Mouse (Mus musculus) hindbrain, embryonic 12.5 days (tissue): ENCODE results near the gene Borcs6. TPM values are rescaled to one million over a fixed set of nuclear protein-coding genes. Genes with fewer than 3 reads are reported as not detected.

Source experiments
- ATAC-seq: fragments of 200-750 bp; cut with Nextera tagmentation; 2 replicates; pipeline ENCODE4 v1.8.0; 2017; ENCODE audit warnings: moderate TSS enrichment; ENCODE audit not compliant: low FRiP score
- H3K27ac ChIP-seq: fragments of 300-500 bp; sonication (generic); 2 replicates; pipeline ENCODE4 v1.5.1; 2016; ENCODE audit warnings: mild to moderate bottlenecking
- H3K27me3 ChIP-seq: fragments of 300-500 bp; sonication (generic); 2 replicates; pipeline ENCODE4 v1.6.1; 2016; ENCODE audit warnings: mild to moderate bottlenecking
- H3K36me3 ChIP-seq: fragments of 300-500 bp; sonication (generic); 2 replicates; pipeline ENCODE4 v1.6.1; 2016; ENCODE audit warnings: mild to moderate bottlenecking
- H3K4me1 ChIP-seq: fragments of 300-500 bp; sonication (generic); 2 replicates; pipeline ENCODE4 v1.6.1; 2016
- H3K4me2 ChIP-seq: fragments of 300-500 bp; sonication (generic); replicated peaks from 2 replicates; pipeline ENCODE4 v1.6.1; 2016; ENCODE audit warnings: mild to moderate bottlenecking
- H3K4me3 ChIP-seq: fragments of 300-500 bp; sonication (generic); 2 replicates; pipeline ENCODE4 v1.5.1; 2016; ENCODE audit warnings: mild to moderate bottlenecking
- H3K9ac ChIP-seq: fragments of 300-500 bp; sonication (generic); 2 replicates; pipeline ENCODE4 v1.6.1; 2016; ENCODE audit warnings: mild to moderate bottlenecking, moderate library complexity
- H3K9me3 ChIP-seq: fragments of 300-500 bp; sonication (generic); replicated peaks from 2 replicates; pipeline ENCODE4 v1.6.1; 2016; ENCODE audit warnings: mild to moderate bottlenecking
- WGBS: fragments of 180-500 bp; shearing (Covaris S2); methylation state at CpG from one replicate; pipeline ENCODE4 v1.1.7; 2016; 5-methylcytosine and 5-hydroxymethylcytosine counted together
- polyA plus RNA-seq: library from polyadenylated mRNA; unstranded; fragments of >200 nt; fragmentation: Nextera tagmentation; extraction: Ambion mirVana; gene quantifications from 2 replicates; pipeline ENCODE4 v1.2.1, GENCODE M21; 2016

Gene Borcs6
- polyA plus RNA-seq, 1 experiment from 2014 or later = 16.6 TPM

DNA sequence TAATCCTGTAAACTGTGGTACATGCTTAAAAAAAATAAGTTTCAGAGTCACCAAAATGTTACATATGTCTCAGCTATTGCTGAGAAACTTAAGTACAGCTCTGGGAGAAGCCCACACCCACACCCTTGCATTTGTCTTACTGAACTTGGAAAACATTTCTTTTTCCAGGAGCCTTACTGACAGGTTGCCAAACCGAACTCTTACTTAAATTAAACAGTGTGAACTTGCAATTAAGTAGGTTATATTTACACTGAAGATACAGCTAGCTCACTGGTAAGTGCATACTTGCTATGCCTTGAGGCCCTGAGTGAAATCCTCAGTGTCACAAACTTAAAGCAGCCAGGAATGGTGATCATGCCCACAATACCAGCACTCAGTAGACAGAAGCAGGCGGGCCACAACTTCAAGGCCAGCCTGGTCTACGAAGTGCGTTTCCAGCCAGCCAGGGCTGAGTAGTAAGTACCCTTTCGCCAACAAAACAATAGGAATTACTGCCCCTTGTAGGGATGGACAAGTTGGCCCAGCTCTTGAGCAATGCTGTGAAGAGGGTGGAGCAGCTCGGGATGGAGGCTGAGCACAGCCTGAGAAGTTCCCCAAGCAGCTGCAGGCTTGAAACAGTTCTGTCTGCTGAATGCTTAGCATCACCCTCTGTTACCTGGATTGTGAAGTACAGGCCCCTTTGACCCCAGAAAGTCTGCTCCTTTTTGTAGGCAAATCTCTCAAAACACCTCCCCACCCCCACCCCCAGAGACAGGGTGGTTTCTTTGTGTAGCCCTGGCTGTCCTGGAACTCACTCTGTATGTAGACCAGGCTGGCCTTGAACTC is 14.6 kb downstream of the Borcs6 start:
- 54% methylated on average over 6 of the region's 6 CpGs for WGBS
- no peaks in the 10 kb centered on the region for H3K36me3 ChIP-seq
- H3K4me1 ChIP-seq = peaks cover 24% of the 10 kb centered on the region
- H3K9me3 ChIP-seq = no peaks in the 10 kb centered on the region
- H3K27me3 ChIP-seq = no peaks in the 10 kb centered on the region
- no peak overlapping the region for H3K9ac ChIP-seq
- no peak overlapping the region for H3K4me3 ChIP-seq
- peak overlapping the region; percentile 91 for H3K27ac ChIP-seq
- H3K4me2 ChIP-seq = no peak overlapping the region
- no peak for ATAC-seq

DNA sequence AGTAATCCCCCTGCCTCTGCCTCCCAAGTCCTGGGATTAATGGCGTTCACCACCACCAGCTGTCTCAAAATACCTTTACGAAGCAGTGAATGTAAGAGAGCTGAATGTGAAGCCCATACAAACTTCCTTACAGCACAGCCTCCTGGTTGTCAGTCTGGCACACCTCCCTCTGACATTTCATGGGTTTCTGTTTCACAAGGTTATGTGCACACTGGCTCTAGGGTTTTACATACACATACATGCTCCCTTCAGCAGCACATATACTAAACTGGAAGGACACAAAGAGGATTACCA is 15.2 kb downstream of the Borcs6 start:
- Histone ChIP-seq H3K4me2 (no peak overlapping the region), H3K27ac (no peak overlapping the region), H3K4me1 (peaks cover 21% of the 10 kb centered on the region), H3K27me3 (no peaks in the 10 kb centered on the region), H3K4me3 (no peak overlapping the region), H3K36me3 (no peaks in the 10 kb centered on the region), H3K9ac (no peak overlapping the region), H3K9me3 (no peaks in the 10 kb centered on the region)
- WGBS = 46% methylated on average over 2 of the region's 2 CpGs
- ATAC-seq = no peak

DNA sequence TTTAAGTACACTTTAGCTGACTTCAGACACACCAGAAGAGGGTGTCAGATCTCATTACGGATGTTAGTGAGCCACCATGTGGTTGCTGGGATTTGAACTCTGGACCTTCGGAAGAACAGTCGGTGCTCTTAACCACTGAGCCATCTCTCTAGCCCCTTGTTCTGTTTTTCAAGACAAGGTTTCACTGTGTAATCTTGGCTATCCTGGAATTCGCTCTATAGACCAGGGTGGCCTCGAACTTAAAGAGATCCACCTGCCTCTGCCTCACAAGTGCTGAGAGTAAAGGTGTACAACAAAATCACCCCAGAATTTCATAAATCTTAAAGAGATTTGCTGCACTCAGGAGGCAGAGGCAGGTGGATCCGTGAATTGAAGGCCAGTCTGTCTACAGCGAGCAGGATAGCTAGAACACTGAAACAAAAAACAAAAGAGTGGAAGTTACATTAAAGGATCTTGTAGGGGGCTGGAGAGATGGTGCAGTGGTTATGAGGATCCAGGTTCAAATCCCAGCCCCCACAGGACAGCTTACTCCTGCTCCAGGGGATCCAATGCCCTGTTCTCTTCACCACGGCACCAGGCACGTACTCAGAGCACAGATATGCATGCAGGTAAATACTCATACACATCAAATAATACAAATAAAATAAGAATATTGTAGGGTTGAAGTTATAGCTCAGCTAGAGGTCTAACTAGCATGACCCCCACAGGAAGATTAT is 16.4 kb downstream of the Borcs6 start:
- Histone ChIP-seq H3K27me3 (no peaks in the 10 kb centered on the region), H3K27ac (no peak overlapping the region), H3K9me3 (no peaks in the 10 kb centered on the region), H3K4me2 (no peak overlapping the region), H3K9ac (no peak overlapping the region), H3K4me3 (no peak overlapping the region), H3K36me3 (no peaks in the 10 kb centered on the region), H3K4me1 (peaks cover 17% of the 10 kb centered on the region)
- no peak for ATAC-seq
- 53% methylated on average over 9 of the region's 9 CpGs for WGBS

DNA sequence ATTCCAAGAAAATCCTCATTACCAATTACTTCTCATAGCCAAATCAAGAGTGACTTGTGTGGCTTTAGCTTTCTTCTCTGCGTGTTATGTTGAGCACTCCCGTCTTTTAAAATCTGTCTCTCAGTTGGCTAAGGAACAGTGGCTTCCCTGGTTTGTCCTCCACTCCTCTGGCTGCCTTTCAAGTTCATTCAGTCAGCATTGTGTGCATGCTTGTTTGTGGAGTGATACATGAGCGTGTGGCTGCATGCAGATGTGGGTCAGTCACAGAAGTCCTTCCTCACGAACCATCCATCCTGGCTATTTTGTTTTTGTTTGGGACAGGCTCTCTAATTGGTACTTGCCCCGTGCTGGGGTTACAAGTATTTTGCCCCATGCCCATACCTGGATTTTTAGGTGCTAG is 17.1 kb downstream of the Borcs6 start:
- Histone ChIP-seq H3K27ac (no peak overlapping the region), H3K36me3 (no peaks in the 10 kb centered on the region), H3K4me1 (peaks cover 11% of the 10 kb centered on the region), H3K27me3 (no peaks in the 10 kb centered on the region), H3K4me2 (no peak overlapping the region), H3K9ac (no peak overlapping the region), H3K9me3 (no peaks in the 10 kb centered on the region), H3K4me3 (no peak overlapping the region)
- 68% methylated on average over 5 of the region's 5 CpGs for WGBS
- no peak for ATAC-seq

DNA sequence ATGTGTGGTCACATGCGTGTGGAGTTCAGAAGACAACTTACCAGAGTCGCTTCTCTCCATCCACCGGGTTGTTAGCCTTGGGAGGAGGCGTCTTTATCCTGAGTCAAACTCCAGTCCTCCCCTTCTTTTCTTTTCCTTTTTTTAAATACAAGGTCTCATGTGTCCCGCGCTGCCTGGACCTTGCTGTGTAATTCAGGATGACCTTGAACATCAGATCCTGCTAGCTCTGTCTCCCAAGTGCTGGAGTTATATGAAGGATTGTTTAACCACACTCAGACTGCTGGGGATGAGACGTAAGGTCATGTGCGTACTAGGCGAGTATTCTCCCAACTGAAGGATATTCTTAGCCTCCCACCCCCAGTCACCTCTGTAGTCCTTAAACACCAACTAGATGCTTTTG is 17.8 kb downstream of the Borcs6 start:
- ATAC-seq = no peak
- Histone ChIP-seq H3K9ac (no peak overlapping the region; the same call in 1 of the 2 replicates), H3K27ac (no peak overlapping the region), H3K4me3 (no peak overlapping the region), H3K36me3 (no peaks in the 10 kb centered on the region), H3K4me2 (no peak overlapping the region), H3K9me3 (no peaks in the 10 kb centered on the region), H3K4me1 (peaks cover 3% of the 10 kb centered on the region), H3K27me3 (no peaks in the 10 kb centered on the region)
- WGBS = 83% methylated on average over 9 of the region's 9 CpGs

DNA sequence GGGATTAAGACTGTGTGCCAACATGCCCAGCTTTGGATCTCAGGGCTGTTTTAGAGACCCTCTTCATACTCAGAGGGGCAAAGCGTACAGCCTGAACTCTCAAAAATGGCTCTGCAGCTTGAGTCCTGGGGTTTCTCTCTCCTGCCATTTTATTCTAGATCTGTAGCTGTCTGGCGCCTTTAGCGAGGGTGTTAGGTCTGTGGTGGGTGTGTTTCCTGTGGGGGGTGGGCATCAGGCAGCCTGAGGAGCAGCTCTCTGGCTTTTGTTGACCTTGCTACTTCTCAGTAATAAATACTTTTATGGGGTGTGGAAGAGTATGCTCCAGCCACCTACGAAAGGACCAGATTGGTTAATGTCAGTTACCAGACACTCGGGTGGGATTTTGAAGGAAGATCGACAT is 18.5 kb downstream of the Borcs6 start:
- Histone ChIP-seq H3K9ac (no peak overlapping the region), H3K36me3 (no peaks in the 10 kb centered on the region), H3K9me3 (no peaks in the 10 kb centered on the region), H3K4me1 (no peaks in the 10 kb centered on the region; the same call in 1 of the 2 replicates), H3K4me2 (no peak overlapping the region), H3K27ac (no peak overlapping the region), H3K4me3 (no peak overlapping the region), H3K27me3 (no peaks in the 10 kb centered on the region)
- no peak for ATAC-seq
- 77% methylated on average over 6 of the region's 6 CpGs for WGBS

DNA sequence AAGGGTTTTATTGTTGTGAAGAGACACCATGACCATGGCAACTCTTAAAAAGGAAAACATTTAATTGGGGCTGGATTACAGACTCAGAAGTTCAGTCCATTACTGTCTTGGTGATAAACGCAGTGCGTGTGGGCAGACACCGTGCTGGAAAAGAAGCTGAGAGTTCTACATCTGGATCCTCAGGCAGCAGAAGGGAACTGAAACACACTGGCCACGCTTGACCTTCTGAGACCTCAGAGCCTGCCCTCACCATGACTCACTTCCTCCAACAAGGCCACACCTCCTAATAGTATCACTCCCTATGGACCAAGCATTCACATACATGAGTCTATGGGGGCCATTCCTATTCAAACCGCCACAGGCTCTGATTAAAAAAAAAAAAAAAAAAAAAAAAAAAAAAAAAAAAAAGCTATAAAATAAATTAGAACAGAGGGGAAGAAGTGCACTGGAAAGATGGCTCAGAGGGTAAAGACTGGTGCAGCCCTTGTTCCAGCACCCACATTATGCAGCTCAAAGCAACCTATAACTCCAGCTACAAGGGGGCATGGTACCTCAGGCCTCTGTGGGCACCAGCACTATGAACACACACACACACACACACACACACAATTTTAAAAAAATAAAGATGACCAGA is 19.4 kb downstream of the Borcs6 start:
- no peaks in the 10 kb centered on the region for H3K27me3 ChIP-seq

DNA sequence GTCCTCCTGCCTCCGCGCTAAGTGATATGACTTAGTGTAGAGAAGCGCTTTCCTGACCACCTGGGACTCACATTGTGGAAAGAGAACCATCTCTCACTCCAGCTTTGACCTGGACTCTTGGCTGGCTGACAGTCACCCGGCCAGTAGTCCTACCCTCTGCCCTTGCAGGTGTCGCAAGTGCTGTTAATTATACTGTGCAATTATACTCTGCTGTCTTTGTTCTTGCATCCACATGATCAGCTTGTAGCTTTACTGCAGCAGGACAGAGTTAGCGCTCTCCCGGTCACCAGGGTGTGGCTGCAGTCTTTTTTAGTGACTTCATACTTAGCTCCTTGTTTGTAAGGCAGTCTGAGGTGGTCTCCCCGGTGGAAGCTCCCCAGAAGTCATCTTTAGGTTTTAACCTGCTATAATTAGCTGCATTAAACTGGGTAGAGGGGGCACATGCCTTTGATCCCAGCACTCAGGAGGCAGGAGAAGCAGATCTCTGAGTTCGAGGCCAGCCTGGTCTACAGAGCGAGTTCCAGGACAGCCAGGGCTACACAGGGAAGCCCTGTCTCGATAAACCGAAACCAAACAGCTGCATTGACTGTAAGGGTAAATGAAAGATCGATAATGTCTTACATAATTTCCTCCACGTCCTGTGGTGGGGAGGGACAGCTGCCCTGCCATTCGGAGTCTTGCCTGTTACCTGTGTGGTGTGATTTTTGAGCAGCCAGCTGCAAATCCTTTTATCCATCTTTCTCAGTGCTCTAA is 20.8 kb downstream of the Borcs6 start:
- ATAC-seq = no peak
- H3K9me3 ChIP-seq = no peaks in the 10 kb centered on the region
- WGBS = 87% methylated on average over 15 of the region's 15 CpGs
- no peaks in the 10 kb centered on the region for H3K4me1 ChIP-seq
- H3K36me3 ChIP-seq = no peaks in the 10 kb centered on the region
- H3K4me2 ChIP-seq = no peak overlapping the region
- no peaks in the 10 kb centered on the region for H3K27me3 ChIP-seq
- no peak overlapping the region for H3K4me3 ChIP-seq
- H3K27ac ChIP-seq = no peak overlapping the region
- no peak overlapping the region for H3K9ac ChIP-seq

More for the DNA sequence above, 19.4 kb downstream of the Borcs6 start:
- H3K36me3 ChIP-seq = no peaks in the 10 kb centered on the region
- 85% methylated on average over 5 of the region's 5 CpGs for WGBS
- H3K27ac ChIP-seq = no peak overlapping the region
- no peaks in the 10 kb centered on the region for H3K4me1 ChIP-seq
- H3K4me2 ChIP-seq = no peak overlapping the region
- no peaks in the 10 kb centered on the region for H3K9me3 ChIP-seq
- H3K9ac ChIP-seq = no peak overlapping the region
- H3K4me3 ChIP-seq = no peak overlapping the region
- no peak for ATAC-seq

DNA sequence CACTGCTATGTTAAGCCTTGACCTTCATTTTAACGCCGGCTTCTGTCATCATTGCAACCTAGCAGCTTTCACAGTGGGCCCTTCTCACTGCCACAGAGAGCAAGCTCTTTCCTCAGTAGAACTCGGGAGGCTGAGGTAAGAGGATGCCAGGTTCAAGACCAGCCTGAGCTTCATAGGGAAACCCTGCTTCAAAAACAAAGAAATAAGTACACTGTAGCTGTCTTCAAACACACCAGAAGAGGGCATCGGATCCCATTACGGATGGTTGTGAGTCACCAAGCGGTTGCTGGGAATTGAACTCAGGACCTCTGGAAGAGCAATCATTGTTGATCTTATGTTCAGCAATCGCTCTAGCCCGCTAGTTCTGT is 21.3 kb downstream of the Borcs6 start:
- Histone ChIP-seq H3K36me3 (no peaks in the 10 kb centered on the region), H3K9ac (no peak overlapping the region), H3K9me3 (no peaks in the 10 kb centered on the region), H3K4me1 (no peaks in the 10 kb centered on the region), H3K27ac (no peak overlapping the region), H3K27me3 (no peaks in the 10 kb centered on the region), H3K4me2 (no peak overlapping the region), H3K4me3 (no peak overlapping the region)
- no peak for ATAC-seq
- WGBS = 90% methylated on average over 8 of the region's 8 CpGs

DNA sequence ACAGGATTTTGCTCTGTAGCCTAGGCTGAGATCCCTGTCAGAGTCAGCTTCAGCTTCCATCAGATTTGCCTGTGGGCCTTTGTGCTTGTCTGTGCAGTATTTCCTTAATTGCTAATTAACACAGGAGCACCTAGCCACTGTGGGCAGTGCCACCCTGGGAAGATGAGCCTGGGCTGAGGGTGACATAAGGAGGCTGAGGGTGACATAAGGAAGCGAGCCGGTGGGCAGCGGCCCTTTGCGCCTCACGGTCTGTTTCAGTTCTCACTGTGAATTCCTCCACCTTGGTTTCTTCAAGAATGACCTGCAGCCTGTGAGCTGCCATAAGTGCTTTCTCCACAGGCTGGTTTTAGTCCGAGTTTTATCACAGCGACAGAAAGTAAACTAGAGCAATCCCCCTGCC is 22.1 kb downstream of the Borcs6 start:
- H3K4me2 ChIP-seq = no peak overlapping the region
- H3K36me3 ChIP-seq = no peaks in the 10 kb centered on the region
- no peak overlapping the region for H3K9ac ChIP-seq
- no peak overlapping the region for H3K4me3 ChIP-seq
- H3K27me3 ChIP-seq = no peaks in the 10 kb centered on the region
- no peaks in the 10 kb centered on the region for H3K4me1 ChIP-seq
- H3K27ac ChIP-seq = no peak overlapping the region
- H3K9me3 ChIP-seq = no peaks in the 10 kb centered on the region
- ATAC-seq = no peak
- whole genome bisulfite sequencing = 91% methylated on average over 7 of the region's 7 CpGs

DNA sequence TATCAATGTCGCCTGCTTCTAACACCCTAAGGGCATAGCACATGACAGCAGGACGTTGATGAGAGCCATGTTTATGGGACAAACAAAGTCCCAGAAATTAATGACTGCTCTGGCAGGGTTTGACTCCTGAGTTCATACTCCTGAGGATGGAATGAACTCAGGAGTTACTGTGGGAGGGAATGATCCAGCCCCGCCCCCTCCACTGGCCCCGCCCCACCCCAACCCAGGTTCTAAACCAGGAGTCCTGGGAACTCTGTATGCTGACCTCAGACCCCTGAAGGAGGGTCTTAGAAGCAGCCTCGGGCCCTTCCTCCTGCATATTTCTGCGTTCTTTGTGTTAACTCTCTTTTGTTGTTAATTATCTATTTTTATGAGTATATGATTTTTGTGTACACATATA is 26.1 kb downstream of the Borcs6 start:
- Histone ChIP-seq H3K27ac (no peak overlapping the region), H3K27me3 (no peaks in the 10 kb centered on the region), H3K9ac (no peak overlapping the region), H3K4me3 (no peak overlapping the region), H3K9me3 (no peaks in the 10 kb centered on the region), H3K4me1 (peaks cover 23% of the 10 kb centered on the region), H3K4me2 (no peak overlapping the region), H3K36me3 (peaks cover 5% of the 10 kb centered on the region; the same call in 1 of the 2 replicates)
- no peak for ATAC-seq
- WGBS = 70% methylated on average over 6 of the region's 6 CpGs

DNA sequence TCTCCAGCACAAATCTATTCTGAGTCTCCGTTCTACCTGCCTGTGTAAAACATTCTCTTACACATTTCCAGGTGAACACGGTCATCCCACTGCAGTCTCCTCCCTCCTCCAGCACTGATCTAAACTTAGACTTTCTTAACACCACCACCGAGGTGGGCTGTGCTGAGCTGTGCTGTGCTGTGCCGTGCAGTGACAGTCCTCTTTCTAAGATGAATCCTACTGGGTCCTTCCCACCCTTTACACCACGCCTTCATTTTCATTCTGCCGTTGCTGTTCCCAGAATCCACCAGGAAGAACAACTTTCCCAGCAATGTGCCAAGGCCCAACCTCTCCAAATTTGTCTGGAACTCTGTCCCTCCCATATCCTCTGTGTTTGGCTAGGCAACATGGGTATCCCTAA is 26.9 kb downstream of the Borcs6 start:
- Histone ChIP-seq H3K9me3 (no peaks in the 10 kb centered on the region), H3K27ac (peak overlapping the region; percentile 95; the same call in 1 of the 2 replicates), H3K9ac (0 out of 2 replicates have a peak overlapping the region, but pooled peaks have one; percentile 14), H3K4me3 (no peak overlapping the region), H3K36me3 (peaks cover 11% of the 10 kb centered on the region; the same call in 1 of the 2 replicates), H3K4me2 (no peak overlapping the region), H3K27me3 (no peaks in the 10 kb centered on the region), H3K4me1 (peaks cover 27% of the 10 kb centered on the region)
- ATAC-seq = no peak
- whole genome bisulfite sequencing = 65% methylated on average over 6 of the region's 6 CpGs
